Mouse (Mus musculus): ENCODE measurements around the gene Ifng.

Gene Ifng

GRCm38 (mm10) chr10:118480118-118480517, 39.3 kb downstream of the Ifng start:
- DNase-seq (ENCODE audit: low spot score): no peak

GRCm38 (mm10) chr10:118480793-118481192, 39.9 kb downstream of the Ifng start:
- DNase-seq (ENCODE audit: low spot score): no peak

- DNase-seq (ENCODE audit: low spot score): no peak
These were observed 53.3 kb downstream of the Ifng start for GRCm38 (mm10) chr10:118494109-118494508.

- no peak for DNase-seq (ENCODE audit: low spot score)
These were observed 54.5 kb downstream of the Ifng start for GRCm38 (mm10) chr10:118495362-118495761.

All from urinary bladder, postnatal 25 days (tissue).